Mouse (Mus musculus): Measurements from ENCODE around the gene Esr2.

DNA sequence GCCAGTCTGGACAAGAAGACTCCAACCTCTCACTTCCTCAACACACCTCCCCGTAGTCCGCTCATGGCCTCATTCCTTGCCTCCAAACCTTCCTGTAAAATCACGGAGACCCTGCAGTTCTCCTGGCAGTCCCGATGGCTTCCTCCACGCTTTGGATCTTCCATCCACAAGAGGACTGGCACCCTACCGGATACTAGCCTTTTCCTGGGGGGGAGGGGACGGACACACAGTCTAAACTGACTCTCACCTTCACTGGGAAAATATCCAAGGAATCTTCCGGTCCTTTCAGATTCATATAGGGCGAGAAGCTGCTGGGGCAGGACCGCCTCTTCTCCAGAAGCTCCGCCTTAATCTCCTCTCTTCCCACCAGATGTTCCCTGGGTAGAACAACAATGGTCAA is 39.7 kb upstream of the Esr2 start:
- TF ChIP-seq CTCF (IDR thresholded peaks at IDR 0.05; ENCODE audit: borderline replicate concordance, insufficient read depth, low read depth, low read length): no peak
- no peak for TF ChIP-seq POLR2A (IDR thresholded peaks at IDR 0.05; ENCODE audit: borderline replicate concordance, insufficient read depth, low read length)

All from cerebellum, adult 2 months (tissue).